Mouse (Mus musculus) CH12.LX (cell line): Measurements from ENCODE around the gene Brinp2. TPM values are rescaled to one million over a fixed set of nuclear protein-coding genes. Genes with fewer than 3 reads are reported as not detected.

Experiments
- DNase-seq: peaks from one replicate; pipeline ENCODE4 v3.0.0-alpha.2; 2013; ENCODE audit errors: extremely low read depth
- H3K27ac ChIP-seq: 2 replicates; pipeline ENCODE4 v1.5.1; 2012; ENCODE audit warnings: low read depth, mild to moderate bottlenecking, control low read depth, moderate library complexity; ENCODE audit not compliant: insufficient read depth
- H3K27me3 ChIP-seq: replicated peaks from 2 replicates; pipeline ENCODE3; 2012; ENCODE audit warnings: inconsistent platforms
- H3K36me3 ChIP-seq, 2 experiments: replicated peaks in 1 of 2; 2 replicates each; pipeline versions ENCODE3 to v1.6.1; 2012; ENCODE audit warnings: inconsistent platforms in 1 of 2, low read length in 1 of 2, mild to moderate bottlenecking in 1 of 2, mixed read lengths in 1 of 2, moderate library complexity in 1 of 2; ENCODE audit not compliant: control insufficient read depth in 1 of 2, insufficient read depth in 1 of 2
- H3K4me1 ChIP-seq, 2 experiments: 2 replicates each; pipeline ENCODE4 v1.6.1; 2012; ENCODE audit warnings: inconsistent platforms in 1 of 2, moderate library complexity in 1 of 2; ENCODE audit not compliant: insufficient read depth in 2 of 2, control insufficient read depth in 1 of 2
- H3K4me2 ChIP-seq: 2 replicates; pipeline ENCODE4 v1.6.1; 2012; ENCODE audit warnings: low read depth, mild to moderate bottlenecking, control low read depth; ENCODE audit not compliant: poor library complexity, insufficient read depth, severe bottlenecking
- H3K4me3 ChIP-seq, 3 experiments: fragments of 150-350 bp in 1 of 3; sonication (generic) in 1 of 3; replicated peaks in 1 of 3; 2 replicates each; pipeline versions ENCODE3 to v1.5.1; 2011 to 2012; ENCODE audit warnings: low read depth in 2 of 3, low read length in 2 of 3, mild to moderate bottlenecking in 2 of 3, moderate library complexity in 2 of 3, control low read depth in 1 of 3, improper control_type of control experiment in 1 of 3, inconsistent platforms in 1 of 3, mixed read lengths in 1 of 3; ENCODE audit not compliant: poor library complexity in 1 of 3
- H3K79me2 ChIP-seq: replicated peaks from 2 replicates; pipeline ENCODE4 v1.6.1; 2012; ENCODE audit warnings: mild to moderate bottlenecking, moderate library complexity; ENCODE audit not compliant: control insufficient read depth, poor library complexity, insufficient read depth, severe bottlenecking; ENCODE audit errors: extremely low read depth
- H3K9ac ChIP-seq: 2 replicates; pipeline ENCODE4 v1.6.1; 2012; ENCODE audit warnings: low read depth, mild to moderate bottlenecking, control low read depth, moderate library complexity; ENCODE audit not compliant: insufficient read depth
- H3K9me3 ChIP-seq: replicated peaks from 2 replicates; pipeline ENCODE3; 2012; ENCODE audit warnings: low read length, inconsistent platforms, mixed read lengths
- BHLHE40 ChIP-seq: IDR thresholded peaks from 2 replicates; pipeline ENCODE4 v1.6.1; 2011; ENCODE audit warnings: mild to moderate bottlenecking, low read depth, low read length, improper control_type of control experiment
- CHD1 ChIP-seq: IDR thresholded peaks from 2 replicates; pipeline ENCODE4 v1.6.1; 2012; ENCODE audit warnings: low read depth, low read length, improper control_type of control experiment, inconsistent platforms
- ETS1 ChIP-seq: conservative IDR thresholded peaks from 2 replicates; pipeline ENCODE4 v1.6.1; 2012; ENCODE audit warnings: low read depth, mild to moderate bottlenecking, inconsistent platforms, low read length, improper control_type of control experiment, moderate library complexity
- MAX ChIP-seq: IDR thresholded peaks from 2 replicates; pipeline ENCODE4 v1.6.1; 2011; ENCODE audit warnings: low read length, improper control_type of control experiment
- MEF2A ChIP-seq: IDR thresholded peaks from 2 replicates; pipeline ENCODE4 v1.6.1; 2014; ENCODE audit warnings: low read depth, mild to moderate bottlenecking, inconsistent platforms, low read length, improper control_type of control experiment, borderline replicate concordance
- NELFE ChIP-seq: IDR thresholded peaks from 2 replicates; pipeline ENCODE4 v1.6.1; 2011; ENCODE audit warnings: low read depth, low read length, improper control_type of control experiment
- SIN3A ChIP-seq: IDR thresholded peaks from 2 replicates; pipeline ENCODE4 v1.6.1; 2012; ENCODE audit warnings: low read length, improper control_type of control experiment, inconsistent platforms
- TBP ChIP-seq: conservative IDR thresholded peaks from 2 replicates; pipeline ENCODE4 v1.6.1; 2011; ENCODE audit warnings: low read depth, low read length, improper control_type of control experiment
- TCF12 ChIP-seq: IDR thresholded peaks from 2 replicates; pipeline ENCODE4 v1.6.1; 2014; ENCODE audit warnings: low read depth, mild to moderate bottlenecking, inconsistent platforms, low read length, improper control_type of control experiment
- USF1 ChIP-seq: IDR thresholded peaks from 2 replicates; pipeline ENCODE4 v1.6.1; 2014; ENCODE audit warnings: low read depth, mild to moderate bottlenecking, inconsistent platforms, low read length, improper control_type of control experiment
- ZNF384 ChIP-seq: IDR thresholded peaks from 2 replicates; pipeline ENCODE4 v1.6.1; 2012; ENCODE audit warnings: low read depth, low read length, improper control_type of control experiment, inconsistent platforms
- dilution Hi-C: fragments of 300-500 bp; cut with MboI; formaldehyde crosslinking; loops from 2 replicates; pipeline ENCODE4 v1.14.3; 2020; ENCODE audit warnings: low sequenced_read_pairs; ENCODE audit not compliant: extremely low pct_unique_long_range_greater_than_20kb, extremely low pct_ligation_motif_present
- in situ Hi-C: fragments of 300-500 bp; cut with MboI; formaldehyde crosslinking; loops from 3 replicates; pipeline ENCODE4 v1.14.3; 2019; ENCODE audit warnings: low sequenced_read_pairs, low pct_ligation_motif_present, low pct_unique_long_range_greater_than_20kb, mixed read lengths
- polyA plus RNA-seq: library from polyadenylated mRNA; unstranded; fragments of >175 nt; gene quantifications from 2 replicates; pipeline ENCODE4 v1.2.1, GENCODE M21; 2012; ENCODE audit warnings: low read depth; ENCODE audit not compliant: insufficient read length
- total RNA-seq, 2 experiments: library from RNA; depleted of rRNA; stranded (reverse); fragments of 300-350 nt in 1 of 2; fragments of >200 nt in 1 of 2; gene quantifications; 2 replicates each; pipeline ENCODE4 v1.2.3; 2012 to 2014

Gene Brinp2
- total and polyA plus RNA-seq, 3 experiments: 0.04 to 0.26 (median 0.05) TPM

GRCm38 (mm10) chr1:158362292-158363101 lies 6.4 kb upstream of the Brinp2 start:
- Histone ChIP-seq H3K4me3 (no peak overlapping the region), H3K27ac (no peak overlapping the region), H3K4me2 (no peak overlapping the region; the same call in 1 of the 2 replicates), H3K79me2 (no peaks in the 10 kb centered on the region), H3K9me3 (no peaks in the 10 kb centered on the region), H3K4me1 (peaks cover under 1 to 4% of the 10 kb centered on the region in 2 experiments; a peak in 1 of 4 replicates), H3K27me3 (peaks cover 2% of the 10 kb centered on the region), H3K9ac (no peak overlapping the region), H3K36me3 (no peaks in the 10 kb centered on the region)
- DNase-seq: no peak
- in situ Hi-C loops: no loop called here
- TF ChIP-seq USF1: no peak
- no peak for TF ChIP-seq TBP
- dilution Hi-C loops: no loop called here

DNA sequence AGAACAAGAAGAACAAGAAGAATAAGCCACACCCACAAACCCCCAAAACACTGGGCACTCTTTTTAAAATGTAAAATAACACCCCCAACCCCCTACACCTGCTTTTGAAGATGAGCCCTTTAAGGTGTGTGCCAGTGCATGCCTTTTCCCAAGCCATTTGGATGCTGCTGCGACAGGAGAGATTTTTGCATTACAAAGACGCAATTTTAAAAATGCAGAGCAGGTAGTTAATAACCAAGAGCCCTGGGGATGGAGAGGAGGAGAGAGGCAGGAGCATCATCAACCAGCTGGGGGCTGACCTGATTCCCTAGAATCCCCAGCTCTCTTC lies 5.8 kb upstream of the Brinp2 start, which contains the start of gene Astn1:
Gene Astn1, plus strand, starts transcription at position 310 of the 328 bp plus-strand sequence.
- no peaks in the 10 kb centered on the region for H3K79me2 ChIP-seq
- H3K36me3 ChIP-seq: no peaks in the 10 kb centered on the region
- no peak within 1 kb of the TSS for H3K9ac ChIP-seq
- peaks cover 2% of the 10 kb centered on the region for H3K27me3 ChIP-seq
- DNase-seq: no peak
- no peaks in the 10 kb centered on the region for H3K9me3 ChIP-seq
- dilution Hi-C loops: no loop called here
- no peak within 1 kb of the TSS for H3K27ac ChIP-seq
- peaks cover 4 to 6% of the 10 kb centered on the region in 2 experiments; a peak in 2 of 4 replicates for H3K4me1 ChIP-seq
- H3K4me3 ChIP-seq: no peak within 1 kb of the TSS
- TF ChIP-seq BHLHE40: no peak
- TF ChIP-seq MAX: no peak
- TF ChIP-seq MEF2A: no peak
- no peak for TF ChIP-seq CHD1
- no peak for TF ChIP-seq TCF12
- TF ChIP-seq SIN3A: no peak
- TF ChIP-seq ETS1: no peak
- in situ Hi-C loops: no loop called here
- no peak within 1 kb of the TSS; the same call in 1 of the 2 replicates for H3K4me2 ChIP-seq

GRCm38 (mm10) chr1:158355177-158356050 lies 712 bp downstream of the Brinp2 start:
- Histone ChIP-seq H3K4me2 (peak overlapping the region; percentile 91), H3K27ac (no peak overlapping the region), H3K4me3 (peak overlapping the region in 2 of 3 experiments; percentile 47 to 51), H3K4me1 (peaks cover 0 to 14% of the 10 kb centered on the region in 2 experiments; a peak in 2 of 4 replicates), H3K9ac (no peak overlapping the region), H3K79me2 (no peaks in the 10 kb centered on the region), H3K27me3 (peaks cover 8% of the 10 kb centered on the region), H3K9me3 (no peaks in the 10 kb centered on the region), H3K36me3 (no peaks in the 10 kb centered on the region)
- dilution Hi-C loops (no loop called here), in situ Hi-C loops (no loop called here)
- TF ChIP-seq ZNF384: 0 out of 2 replicates have a peak, but pooled peaks have one; percentile 9
- no peak for TF ChIP-seq NELFE
- no peak for DNase-seq
